8 mouse cellular contexts compared by ENCODE assay signal in the genomic region with DNA sequence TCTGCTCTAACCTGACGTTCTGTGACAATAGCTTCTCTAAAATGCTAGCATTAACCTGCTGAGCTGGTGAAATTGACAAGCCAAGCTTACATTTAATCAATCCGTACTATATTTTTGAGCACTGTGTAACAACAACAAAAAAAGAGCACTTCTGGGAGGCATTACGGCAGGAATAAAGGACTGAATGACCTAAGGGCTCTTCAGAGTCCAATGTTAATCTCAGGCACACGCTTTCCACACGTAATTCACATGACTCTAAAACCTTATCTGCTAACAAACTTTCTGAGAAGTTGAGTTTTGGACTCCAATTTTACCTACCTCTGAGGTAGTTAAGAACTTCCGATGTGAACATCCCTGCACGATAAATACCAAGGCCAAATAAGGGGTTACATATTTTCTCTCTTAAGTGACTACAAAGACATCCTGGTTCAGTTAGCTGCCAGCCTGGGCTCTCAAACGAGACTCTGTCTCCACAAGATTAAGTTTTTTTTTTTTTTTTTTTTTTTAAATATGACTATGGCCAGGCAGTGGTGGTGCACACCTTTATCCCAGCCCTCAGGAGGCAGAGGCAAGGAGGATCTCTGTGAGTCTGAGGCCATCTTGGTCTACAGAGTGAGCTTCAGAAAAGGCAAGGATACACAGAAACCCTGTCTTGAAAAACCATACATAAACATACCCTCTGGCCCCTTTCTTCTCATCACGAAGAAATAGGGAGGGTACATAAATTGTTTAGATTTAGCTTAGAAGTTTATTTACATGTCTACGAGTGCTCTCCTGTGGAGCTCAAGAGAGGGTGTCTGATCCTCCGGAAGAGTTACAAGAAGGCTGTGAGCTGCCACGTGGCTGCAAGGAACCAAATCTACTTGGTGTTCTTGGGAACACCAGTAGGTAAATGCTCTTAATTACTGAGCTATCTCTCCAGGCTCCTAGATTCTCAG. TPM values are rescaled to one million over a fixed set of nuclear protein-coding genes. Genes with fewer than 3 reads are reported as not detected.
DNase-seq lines count a peak whose midpoint lies in the region; ATAC-seq and TF ChIP-seq lines count a peak whose summit lies in the region.

No protein-coding gene starts in this region.

- no peak for ATAC-seq in neural tube, embryonic 13.5 days (ENCODE audit: low read depth)

- no peak for TF ChIP-seq CTCF in gastrocnemius, adult 2 months (IDR thresholded peaks at IDR 0.05)

- H3K4me3 ChIP-seq in gastrocnemius, adult 2 months: peak overlapping the region; percentile 92
- H3K4me3 ChIP-seq in limb, embryonic 10.5 days: peak overlapping the region; percentile 86
- peak overlapping the region; percentile 74 for H3K4me3 ChIP-seq in neural tube, embryonic 13.5 days

- intact Hi-C loops in gastrocnemius, adult 2 months (cut with DNase I): no loop called here

- no peak for DNase-seq in gastrocnemius, adult 2 months
- DNase-seq in gastrocnemius, postnatal 4 days (ENCODE audit: low spot score in 2 of 2): no peak
- peak; percentile 54 for DNase-seq in 3T3-L1 (ENCODE audit: low read depth, low spot score)
- peak; percentile 52 for DNase-seq in embryo, embryonic 9.5 days (ENCODE audit: extremely low spot score)
- DNase-seq in limb, embryonic 10.5 days (ENCODE audit: low spot score): no peak
- DNase-seq in adrenal gland, postnatal 14 days: no peak
- no peak for DNase-seq in spleen, adult 18-20 months

- H3K4me2 ChIP-seq in neural tube, embryonic 13.5 days: peak overlapping the region; percentile 76

- H3K27ac ChIP-seq in gastrocnemius, adult 2 months: peak overlapping the region; percentile 90
- peak overlapping the region; percentile 96 for H3K27ac ChIP-seq in limb, embryonic 10.5 days
- H3K27ac ChIP-seq in neural tube, embryonic 13.5 days (replicated peaks): no peak overlapping the region

- peaks cover 62% of the 10 kb centered on the region for H3K36me3 ChIP-seq in limb, embryonic 10.5 days
- H3K36me3 ChIP-seq in neural tube, embryonic 13.5 days: peaks cover 50% of the 10 kb centered on the region

- H3K9ac ChIP-seq in neural tube, embryonic 13.5 days: peak overlapping the region; percentile 85

- H3K27me3 ChIP-seq in limb, embryonic 10.5 days (ENCODE audit: low read depth, poor library complexity, severe bottlenecking): no peaks in the 10 kb centered on the region
- H3K27me3 ChIP-seq in neural tube, embryonic 13.5 days: no peaks in the 10 kb centered on the region

- WGBS in limb, embryonic 10.5 days: 34% methylated on average over 12 of the region's 12 CpGs
- 35% methylated on average over 12 of the region's 12 CpGs for whole genome bisulfite sequencing in neural tube, embryonic 13.5 days

- H3K4me1 ChIP-seq in limb, embryonic 10.5 days: peaks cover 17% of the 10 kb centered on the region
- H3K4me1 ChIP-seq in neural tube, embryonic 13.5 days (replicated peaks): peaks cover 28% of the 10 kb centered on the region

- no peaks in the 10 kb centered on the region for H3K9me3 ChIP-seq in limb, embryonic 10.5 days (replicated peaks)
- H3K9me3 ChIP-seq in neural tube, embryonic 13.5 days: no peaks in the 10 kb centered on the region

RNA-seq across cellular contexts. Expression of a gene that starts 1.2 kb away (rescaled TPM):
- total RNA-seq in gastrocnemius, adult 2 months (2021): 100 to 1,000 TPM; 141 to 180 TPM
- total RNA-seq in gastrocnemius, postnatal 4 days (2021): 100 to 1,000 TPM; 164 to 167 TPM
- polyA plus RNA-seq in limb, embryonic 10.5 days (2016; fragmentation: Nextera tagmentation; extraction: Ambion mirVana): 329 and 335 TPM in 2 replicates
- polyA plus RNA-seq in neural tube, embryonic 13.5 days (2015; fragmentation: Nextera tagmentation; extraction: Ambion mirVana): 293 and 311 TPM in 2 replicates
- total RNA-seq in adrenal gland, postnatal 14 days (2021): 155 and 158 TPM in 2 replicates

RNA-seq across cellular contexts. Expression of a gene that starts 1.4 kb away (rescaled TPM):
- 1 to 10 TPM; 6.4 to 8.3 TPM for total RNA-seq in gastrocnemius, adult 2 months (2021)
- total RNA-seq in gastrocnemius, postnatal 4 days (2021): 10 to 100 TPM; 16.2 to 16.5 TPM
- 82.0 and 85.6 TPM in 2 replicates for polyA plus RNA-seq in limb, embryonic 10.5 days (2016; fragmentation: Nextera tagmentation; extraction: Ambion mirVana)
- 41.7 and 43.9 TPM in 2 replicates for polyA plus RNA-seq in neural tube, embryonic 13.5 days (2015; fragmentation: Nextera tagmentation; extraction: Ambion mirVana)
- total RNA-seq in adrenal gland, postnatal 14 days (2021): 21.7 and 23.6 TPM in 2 replicates

RNA-seq across cellular contexts. Expression of a gene that starts 29.6 kb away (rescaled TPM):
- 10 to 100 TPM; 46.5 to 52.7 TPM for total RNA-seq in gastrocnemius, adult 2 months (2021)
- 10 to 100 TPM; 55.7 to 61.5 TPM for total RNA-seq in gastrocnemius, postnatal 4 days (2021)
- 147 and 153 TPM in 2 replicates for polyA plus RNA-seq in limb, embryonic 10.5 days (2016; fragmentation: Nextera tagmentation; extraction: Ambion mirVana)
- polyA plus RNA-seq in neural tube, embryonic 13.5 days (2015; fragmentation: Nextera tagmentation; extraction: Ambion mirVana): 122 and 124 TPM in 2 replicates
- 63.3 and 67.8 TPM in 2 replicates for total RNA-seq in adrenal gland, postnatal 14 days (2021)

RNA-seq across cellular contexts. Expression of a gene that starts 52.1 kb away (rescaled TPM):
- total RNA-seq in gastrocnemius, adult 2 months (2021): not detected
- total RNA-seq in gastrocnemius, postnatal 4 days (2021): not detected
- not detected in 2 replicates for polyA plus RNA-seq in limb, embryonic 10.5 days (2016; fragmentation: Nextera tagmentation; extraction: Ambion mirVana)
- polyA plus RNA-seq in neural tube, embryonic 13.5 days (2015; fragmentation: Nextera tagmentation; extraction: Ambion mirVana): not detected in 2 replicates
- not detected in 2 replicates for total RNA-seq in adrenal gland, postnatal 14 days (2021)

RNA-seq across cellular contexts. Expression of a gene that starts 54.3 kb away (rescaled TPM):
- total RNA-seq in gastrocnemius, adult 2 months (2021): 1 to 10 TPM; 6.4 to 8.5 TPM
- total RNA-seq in gastrocnemius, postnatal 4 days (2021): 10 to 100 TPM; 41.7 to 44.1 TPM
- polyA plus RNA-seq in limb, embryonic 10.5 days (2016; fragmentation: Nextera tagmentation; extraction: Ambion mirVana): 48.2 and 57.4 TPM in 2 replicates
- polyA plus RNA-seq in neural tube, embryonic 13.5 days (2015; fragmentation: Nextera tagmentation; extraction: Ambion mirVana): 63.9 and 65.1 TPM in 2 replicates
- 174 and 200 TPM in 2 replicates for total RNA-seq in adrenal gland, postnatal 14 days (2021)

Comparison
In these comparisons a context has a peak if more than half of its experiments do, and no peak if none do; other contexts are left out.
1. DNase-seq: peak in 3T3-L1 (single experiment) and embryo, embryonic 9.5 days (single experiment); none in gastrocnemius, adult 2 months (single experiment), gastrocnemius, postnatal 4 days (0 of 2), limb, embryonic 10.5 days (single experiment), adrenal gland, postnatal 14 days (single experiment) and spleen, adult 18-20 months (0 of 2).
2. Peak in every context shown above with its lines, with median percentiles within 50 percentile points of each other: H3K4me3 ChIP-seq.